Mouse (Mus musculus) cerebellum, adult 8-10 months (tissue): ENCODE results near the gene Olfr177.

Source experiments
- DNase-seq: peaks from one replicate; pipeline ENCODE4 v3.0.0; 2022

Olfr177 gene

GRCm38 (mm10) chr16:58874668-58875067, at the start of gene Olfr177:
TSS of gene Olfr177 (minus strand) at chr16:58874768.
- DNase-seq, result no peak

DNA sequence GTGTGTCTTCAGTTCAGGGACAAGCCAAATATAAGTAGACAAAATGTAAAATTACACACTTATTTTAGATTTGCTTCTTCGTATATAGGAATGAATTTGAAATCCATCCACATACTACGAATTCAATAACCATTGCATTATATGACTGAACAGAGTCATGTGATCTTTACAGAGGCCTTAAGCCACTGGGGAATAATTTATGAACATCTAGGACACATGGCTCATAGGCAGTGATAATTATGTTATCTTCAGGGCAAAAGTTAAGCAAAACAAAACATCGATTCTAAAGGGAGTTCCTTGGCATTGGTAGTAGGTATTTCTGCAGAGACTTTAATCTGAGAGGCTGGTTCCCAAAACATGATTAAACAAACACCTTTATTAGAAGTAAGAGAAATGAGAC, 17.4 kb upstream of the Olfr177 start, which contains the start of gene Olfr178:
TSS of gene Olfr178 (minus strand) at position 101 of the 400 bp plus-strand sequence.
- DNase-seq, result no peak

GRCm38 (mm10) chr16:58884416-58884815, 9.8 kb upstream of the Olfr177 start:
- no peak for DNase-seq

- DNase-seq, result no peak
Observed at GRCm38 (mm10) chr16:58861479-58861878, 13.1 kb downstream of the Olfr177 start.

GRCm38 (mm10) chr16:58860032-58860737, 14.4 kb downstream of the Olfr177 start:
- no peak for DNase-seq

DNA sequence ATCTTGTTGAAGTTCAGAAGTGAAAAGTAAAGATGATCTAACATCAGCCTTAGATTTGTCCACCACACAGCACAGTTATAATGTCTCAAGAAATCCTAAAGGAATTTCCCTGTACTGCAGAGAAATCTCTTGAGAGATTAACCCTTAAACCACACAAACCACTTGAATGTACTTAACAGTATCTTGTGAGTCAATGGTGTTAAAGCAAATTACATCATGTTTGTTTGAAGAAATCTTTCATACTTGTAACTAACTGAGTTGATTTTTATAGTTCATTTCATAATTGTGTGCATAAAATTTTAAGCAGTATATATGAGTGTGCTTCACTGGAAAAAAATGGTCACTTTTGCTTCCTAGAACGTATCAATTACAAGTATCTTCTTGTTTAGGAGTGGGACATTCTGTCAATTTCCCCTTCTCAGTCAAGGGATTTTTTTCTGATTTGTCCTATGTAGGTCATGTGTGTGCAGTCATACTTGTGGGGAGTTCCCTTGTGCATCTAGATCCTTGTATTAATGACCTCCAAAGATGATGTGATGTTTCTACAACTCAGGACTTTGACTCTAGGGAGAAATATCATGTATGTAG, 47.7 kb downstream of the Olfr177 start, which contains the start of gene Olfr175-ps1:
TSS of gene Olfr175-ps1 (minus strand) at position 51 of the 588 bp plus-strand sequence.
- DNase-seq, result no peak
